Mouse (Mus musculus) liver, embryonic 13.5 days (tissue): ENCODE results near the gene Tbrg4. TPM values are rescaled to one million over a fixed set of nuclear protein-coding genes. Genes with fewer than 3 reads are reported as not detected.
A peak's percentile ranks its signal among the peaks of the same experiment; 100 is the strongest.

Experiments used
- ATAC-seq: fragments of 200-750 bp; cut with Nextera tagmentation; 2 replicates; pipeline ENCODE4 v1.8.0; 2017; ENCODE audit warnings: low read depth, mild to moderate bottlenecking, moderate number of reproducible peaks, moderate library complexity
- DNase-seq: peaks from one replicate; pipeline ENCODE4 v3.0.0; 2022
- H3K27ac ChIP-seq: fragments of 300-500 bp; sonication (generic); 2 replicates; pipeline ENCODE4 v1.5.1; 2015; ENCODE audit warnings: moderate library complexity, mild to moderate bottlenecking, inconsistent platforms
- H3K27me3 ChIP-seq: fragments of 300-500 bp; sonication (generic); 2 replicates; pipeline ENCODE4 v1.6.1; 2015; ENCODE audit warnings: mild to moderate bottlenecking, inconsistent platforms
- H3K36me3 ChIP-seq: fragments of 300-500 bp; sonication (generic); 2 replicates; pipeline ENCODE4 v1.6.1; 2015; ENCODE audit warnings: mild to moderate bottlenecking, inconsistent platforms
- H3K4me1 ChIP-seq: fragments of 300-500 bp; sonication (generic); replicated peaks from 2 replicates; pipeline ENCODE4 v1.6.1; 2015; ENCODE audit warnings: inconsistent platforms
- H3K4me2 ChIP-seq: fragments of 300-500 bp; sonication (generic); 2 replicates; pipeline ENCODE4 v1.6.1; 2015; ENCODE audit warnings: inconsistent platforms, mild to moderate bottlenecking, moderate library complexity
- H3K4me3 ChIP-seq: fragments of 300-500 bp; sonication (generic); replicated peaks from 2 replicates; pipeline ENCODE4 v1.5.1; 2015; ENCODE audit warnings: mild to moderate bottlenecking, inconsistent platforms
- H3K9ac ChIP-seq: fragments of 300-500 bp; sonication (generic); 2 replicates; pipeline ENCODE4 v1.6.1; 2015; ENCODE audit warnings: mild to moderate bottlenecking, inconsistent platforms
- H3K9me3 ChIP-seq: fragments of 300-500 bp; sonication (generic); replicated peaks from 2 replicates; pipeline ENCODE4 v1.6.1; 2016; ENCODE audit warnings: inconsistent platforms
- WGBS: fragments of 180-500 bp; shearing (Covaris S2); methylation state at CpG from one replicate; pipeline ENCODE4 v1.1.7; 2015; ENCODE audit not compliant: insufficient replicate concordance; 5-methylcytosine and 5-hydroxymethylcytosine counted together
- polyA plus RNA-seq: library from polyadenylated mRNA; unstranded; fragments of >200 nt; fragmentation: Nextera tagmentation; extraction: Ambion mirVana; gene quantifications from 2 replicates; pipeline ENCODE4 v1.2.1, GENCODE M21; 2015

Gene Tbrg4
- polyA plus RNA-seq, 1 experiment from 2014 or later, result 46.2 TPM

- no peaks in the 10 kb centered on the region for H3K9me3 ChIP-seq
- peak overlapping the region; percentile 61 for H3K4me2 ChIP-seq
- no peak for DNase-seq
- H3K4me3 ChIP-seq, result peak overlapping the region; percentile 47
- peaks cover 81% of the 10 kb centered on the region for H3K4me1 ChIP-seq
- peaks cover 39% of the 10 kb centered on the region for H3K27me3 ChIP-seq
- ATAC-seq, result peak; percentile 52
- H3K9ac ChIP-seq, result peak overlapping the region; percentile 59
- peak overlapping the region; percentile 68 for H3K27ac ChIP-seq
- peaks cover 31% of the 10 kb centered on the region for H3K36me3 ChIP-seq
- 67% methylated on average over 8 of the region's 8 CpGs for WGBS
These were observed 25.5 kb downstream of the Tbrg4 start for GRCm38 (mm10) chr11:6600284-6600944.

- no peak for DNase-seq
- Histone ChIP-seq H3K4me1 (peaks cover 81% of the 10 kb centered on the region), H3K36me3 (peaks cover 37% of the 10 kb centered on the region), H3K27ac (peak overlapping the region; percentile 68), H3K9me3 (no peaks in the 10 kb centered on the region), H3K9ac (peak overlapping the region; percentile 59), H3K27me3 (peaks cover 33% of the 10 kb centered on the region), H3K4me2 (peak overlapping the region; percentile 61), H3K4me3 (peak overlapping the region; percentile 47)
- no peak for ATAC-seq
- 67% methylated on average over 6 of the region's 6 CpGs for WGBS
These were observed 26.0 kb downstream of the Tbrg4 start for GRCm38 (mm10) chr11:6599831-6600230.

GRCm38 (mm10) chr11:6599011-6599681 lies 26.7 kb downstream of the Tbrg4 start:
- Histone ChIP-seq H3K9me3 (no peaks in the 10 kb centered on the region), H3K27ac (peak overlapping the region; percentile 68), H3K27me3 (peaks cover 26% of the 10 kb centered on the region), H3K4me3 (peak overlapping the region; percentile 47), H3K4me2 (peak overlapping the region; percentile 61), H3K4me1 (peaks cover 81% of the 10 kb centered on the region), H3K9ac (peak overlapping the region; percentile 59), H3K36me3 (peaks cover 44% of the 10 kb centered on the region)
- 51% methylated on average over 27 of the region's 27 CpGs for WGBS
- ATAC-seq, result peak; percentile 51
- DNase-seq, result peak; percentile 51

GRCm38 (mm10) chr11:6598191-6598889 lies 27.5 kb downstream of the Tbrg4 start:
- peak overlapping the region; percentile 61 for H3K4me2 ChIP-seq
- DNase-seq, result no peak
- peak overlapping the region; percentile 68 for H3K27ac ChIP-seq
- no peak for ATAC-seq
- H3K9me3 ChIP-seq, result no peaks in the 10 kb centered on the region
- H3K36me3 ChIP-seq, result peaks cover 52% of the 10 kb centered on the region
- 69% methylated on average over 19 of the region's 19 CpGs for WGBS
- peak overlapping the region; percentile 47 for H3K4me3 ChIP-seq
- H3K27me3 ChIP-seq, result peaks cover 18% of the 10 kb centered on the region
- peaks cover 85% of the 10 kb centered on the region for H3K4me1 ChIP-seq
- peak overlapping the region; percentile 59 for H3K9ac ChIP-seq

GRCm38 (mm10) chr11:6597523-6597922 lies 28.3 kb downstream of the Tbrg4 start:
- no peak for DNase-seq
- no peaks in the 10 kb centered on the region for H3K9me3 ChIP-seq
- H3K4me2 ChIP-seq, result no peak overlapping the region
- peak overlapping the region; percentile 95 for H3K27ac ChIP-seq
- H3K27me3 ChIP-seq, result peaks cover 10% of the 10 kb centered on the region
- no peak overlapping the region for H3K4me3 ChIP-seq
- WGBS, result 77% methylated on average over 7 of the region's 7 CpGs
- no peak for ATAC-seq
- H3K9ac ChIP-seq, result 0 out of 2 replicates have a peak overlapping the region, but pooled peaks have one; percentile 41
- H3K4me1 ChIP-seq, result peaks cover 93% of the 10 kb centered on the region
- peaks cover 60% of the 10 kb centered on the region for H3K36me3 ChIP-seq

GRCm38 (mm10) chr11:6596616-6597015 lies 29.3 kb downstream of the Tbrg4 start:
- 0 out of 2 replicates have a peak, but pooled peaks cover 2% of the 10 kb centered on the region for H3K27me3 ChIP-seq
- H3K9ac ChIP-seq, result peak overlapping the region; percentile 33; the same call in 1 of the 2 replicates
- no peak for DNase-seq
- H3K4me1 ChIP-seq, result peaks cover 98% of the 10 kb centered on the region
- H3K4me2 ChIP-seq, result no peak overlapping the region
- no peaks in the 10 kb centered on the region for H3K9me3 ChIP-seq
- peaks cover 69% of the 10 kb centered on the region for H3K36me3 ChIP-seq
- no peak overlapping the region for H3K4me3 ChIP-seq
- ATAC-seq, result no peak
- H3K27ac ChIP-seq, result peak overlapping the region; percentile 95
- WGBS, result 78% methylated on average over 3 of the region's 3 CpGs

- H3K4me3 ChIP-seq, result no peak overlapping the region
- no peaks in the 10 kb centered on the region for H3K9me3 ChIP-seq
- no peak overlapping the region for H3K4me2 ChIP-seq
- DNase-seq (no peak), ATAC-seq (no peak)
- no peaks in the 10 kb centered on the region for H3K27me3 ChIP-seq
- 98% methylated on average over 6 of the region's 6 CpGs for WGBS
- peak overlapping the region; percentile 95 for H3K27ac ChIP-seq
- H3K4me1 ChIP-seq, result peaks cover 100% of the 10 kb centered on the region
- H3K36me3 ChIP-seq, result peaks cover 74% of the 10 kb centered on the region
- H3K9ac ChIP-seq, result peak overlapping the region; percentile 61
These were observed 29.7 kb downstream of the Tbrg4 start for GRCm38 (mm10) chr11:6596205-6596604.

GRCm38 (mm10) chr11:6595339-6595738 lies 30.5 kb downstream of the Tbrg4 start:
- 19% methylated on average over 5 of the region's 5 CpGs for WGBS
- H3K36me3 ChIP-seq, result peaks cover 82% of the 10 kb centered on the region
- no peaks in the 10 kb centered on the region for H3K27me3 ChIP-seq
- H3K4me1 ChIP-seq, result peaks cover 100% of the 10 kb centered on the region
- DNase-seq, result peak; percentile 39
- peak overlapping the region; percentile 95 for H3K27ac ChIP-seq
- H3K4me2 ChIP-seq, result peak overlapping the region; percentile 51
- peak overlapping the region; percentile 18 for H3K4me3 ChIP-seq
- peak; percentile 70 for ATAC-seq
- no peaks in the 10 kb centered on the region for H3K9me3 ChIP-seq
- H3K9ac ChIP-seq, result peak overlapping the region; percentile 61

GRCm38 (mm10) chr11:6594845-6595244 lies 31.0 kb downstream of the Tbrg4 start:
- H3K27ac ChIP-seq, result peak overlapping the region; percentile 95
- H3K4me1 ChIP-seq, result peaks cover 100% of the 10 kb centered on the region
- H3K27me3 ChIP-seq, result no peaks in the 10 kb centered on the region
- H3K9me3 ChIP-seq, result no peaks in the 10 kb centered on the region
- DNase-seq (no peak), ATAC-seq (no peak)
- peaks cover 87% of the 10 kb centered on the region for H3K36me3 ChIP-seq
- peak overlapping the region; percentile 51 for H3K4me2 ChIP-seq
- 66% methylated on average over 6 of the region's 6 CpGs for WGBS
- H3K4me3 ChIP-seq, result peak overlapping the region; percentile 18
- H3K9ac ChIP-seq, result peak overlapping the region; percentile 61

- no peak overlapping the region for H3K4me3 ChIP-seq
- ATAC-seq, result no peak
- no peaks in the 10 kb centered on the region for H3K27me3 ChIP-seq
- WGBS, result 75% methylated on average over 11 of the region's 11 CpGs
- peaks cover 100% of the 10 kb centered on the region for H3K4me1 ChIP-seq
- H3K9me3 ChIP-seq, result no peaks in the 10 kb centered on the region
- peak overlapping the region; percentile 95 for H3K27ac ChIP-seq
- H3K9ac ChIP-seq, result 0 out of 2 replicates have a peak overlapping the region, but pooled peaks have one; percentile 61
- peaks cover 99% of the 10 kb centered on the region for H3K36me3 ChIP-seq
- DNase-seq, result no peak
- no peak overlapping the region for H3K4me2 ChIP-seq
These were observed 32.5 kb downstream of the Tbrg4 start for GRCm38 (mm10) chr11:6593406-6593805.
